Mouse (Mus musculus): ENCODE data around the gene Tmem97. TPM values are rescaled to one million over a fixed set of nuclear protein-coding genes. Genes with fewer than 3 reads are reported as not detected.
"Not testable (repeated sequence)": the region's sequence is repeated elsewhere in the genome, so short reads cannot be mapped to it uniquely, and the experiment has no call there.

Gene Tmem97
- polyA plus RNA-seq, 1 experiment from 2014 or later: 128 TPM

GRCm38 (mm10) chr11:78547718-78548460 is 2.7 kb downstream of the Tmem97 start:
- Histone ChIP-seq H3K9ac (no peak overlapping the region), H3K4me2 (peak overlapping the region; percentile 91), H3K27ac (peak overlapping the region; percentile 32; the same call in 1 of the 2 replicates), H3K4me3 (no peak overlapping the region), H3K36me3 (peaks cover 38% of the 10 kb centered on the region), H3K4me1 (peaks cover 56% of the 10 kb centered on the region), H3K9me3 (replicated peaks) (no peaks in the 10 kb centered on the region), H3K27me3 (replicated peaks) (no peaks in the 10 kb centered on the region)
- ATAC-seq: no peak
- WGBS (ENCODE audit: insufficient replicate concordance): 64% methylated on average over 2 of the region's 2 CpGs

GRCm38 (mm10) chr11:78545181-78545580 is 5.4 kb downstream of the Tmem97 start:
- Histone ChIP-seq H3K36me3 (peaks cover 63% of the 10 kb centered on the region), H3K27me3 (replicated peaks) (no peaks in the 10 kb centered on the region), H3K9ac (no peak overlapping the region), H3K9me3 (replicated peaks) (no peaks in the 10 kb centered on the region), H3K27ac (no peak overlapping the region), H3K4me3 (no peak overlapping the region), H3K4me1 (peaks cover 48% of the 10 kb centered on the region), H3K4me2 (no peak overlapping the region)
- ATAC-seq: no peak
- WGBS (ENCODE audit: insufficient replicate concordance): 39% methylated on average over 8 of the region's 8 CpGs

- no peak overlapping the region for H3K4me3 ChIP-seq
- no peaks in the 10 kb centered on the region for H3K9me3 ChIP-seq (replicated peaks)
- 83% methylated on average over 7 of the region's 7 CpGs for WGBS (ENCODE audit: insufficient replicate concordance)
- H3K4me2 ChIP-seq: no peak overlapping the region
- no peak overlapping the region for H3K9ac ChIP-seq
- H3K27me3 ChIP-seq (replicated peaks): no peaks in the 10 kb centered on the region
- H3K36me3 ChIP-seq: peaks cover 69% of the 10 kb centered on the region
- H3K27ac ChIP-seq: no peak overlapping the region
- no peak for ATAC-seq
- H3K4me1 ChIP-seq: peaks cover 42% of the 10 kb centered on the region
Measured at GRCm38 (mm10) chr11:78544449-78545111, 6.0 kb downstream of the Tmem97 start.

- H3K36me3 ChIP-seq: peaks cover 68% of the 10 kb centered on the region
- no peak overlapping the region for H3K27ac ChIP-seq
- 74% methylated on average over 3 of the region's 3 CpGs for WGBS (ENCODE audit: insufficient replicate concordance)
- no peaks in the 10 kb centered on the region for H3K9me3 ChIP-seq (replicated peaks)
- no peak overlapping the region for H3K4me3 ChIP-seq
- H3K27me3 ChIP-seq (replicated peaks): no peaks in the 10 kb centered on the region
- H3K9ac ChIP-seq: no peak overlapping the region
- H3K4me2 ChIP-seq: no peak overlapping the region
- H3K4me1 ChIP-seq: peaks cover 35% of the 10 kb centered on the region
- ATAC-seq: no peak
Measured at GRCm38 (mm10) chr11:78540358-78540757, 10.2 kb downstream of the Tmem97 start.

- Histone ChIP-seq H3K9me3 (replicated peaks) (no peaks in the 10 kb centered on the region), H3K36me3 (peaks cover 33% of the 10 kb centered on the region), H3K27me3 (replicated peaks) (no peaks in the 10 kb centered on the region), H3K4me3 (peak overlapping the region; percentile 81), H3K9ac (peak overlapping the region; percentile 88), H3K27ac (peak overlapping the region; percentile 89), H3K4me2 (peak overlapping the region; percentile 83), H3K4me1 (peaks cover 35% of the 10 kb centered on the region)
- ATAC-seq: no peak
- 2% methylated on average over 14 of the region's 14 CpGs for WGBS (ENCODE audit: insufficient replicate concordance)
Measured at GRCm38 (mm10) chr11:78536690-78537084, 13.9 kb downstream of the Tmem97 start.

- Histone ChIP-seq H3K27ac (peak within 1 kb of the TSS; percentile 89), H3K4me1 (peaks cover 35% of the 10 kb centered on the region), H3K4me2 (peak within 1 kb of the TSS; percentile 83), H3K4me3 (peak within 1 kb of the TSS; percentile 81), H3K9me3 (replicated peaks) (no peaks in the 10 kb centered on the region), H3K36me3 (peaks cover 29% of the 10 kb centered on the region), H3K27me3 (replicated peaks) (no peaks in the 10 kb centered on the region), H3K9ac (peak within 1 kb of the TSS; percentile 88)
- under 1% methylated on average over 52 of the region's 52 CpGs for WGBS (ENCODE audit: insufficient replicate concordance)
- peak; percentile 97 for ATAC-seq
Measured at GRCm38 (mm10) chr11:78536080-78536689, 14.4 kb downstream of the Tmem97 start, which contains the start of the genes Tnfaip1 and Ift20. Gene Tnfaip1, minus strand, starts transcription at chr11:78536332. Gene Ift20, plus strand, starts transcription at chr11:78536361.

- Histone ChIP-seq H3K9ac (peak overlapping the region; percentile 70), H3K36me3 (peaks cover 23% of the 10 kb centered on the region), H3K27ac (peak overlapping the region; percentile 75), H3K4me3 (peak overlapping the region; percentile 81), H3K27me3 (replicated peaks) (no peaks in the 10 kb centered on the region), H3K4me2 (peak overlapping the region; percentile 83), H3K4me1 (peaks cover 35% of the 10 kb centered on the region), H3K9me3 (replicated peaks) (no peaks in the 10 kb centered on the region)
- ATAC-seq: no peak
- 1% methylated on average over 23 of the region's 23 CpGs for WGBS (ENCODE audit: insufficient replicate concordance)
Measured at GRCm38 (mm10) chr11:78535376-78536079, 15.0 kb downstream of the Tmem97 start.

GRCm38 (mm10) chr11:78534516-78534915 is 16.1 kb downstream of the Tmem97 start:
- Histone ChIP-seq H3K27ac (no peak overlapping the region), H3K9me3 (replicated peaks) (no peaks in the 10 kb centered on the region), H3K4me1 (peaks cover 35% of the 10 kb centered on the region), H3K4me3 (no peak overlapping the region), H3K4me2 (peak overlapping the region; percentile 83), H3K27me3 (replicated peaks) (no peaks in the 10 kb centered on the region), H3K36me3 (peaks cover 19% of the 10 kb centered on the region), H3K9ac (no peak overlapping the region)
- WGBS (ENCODE audit: insufficient replicate concordance): 79% methylated on average over 4 of the region's 4 CpGs
- ATAC-seq: no peak

GRCm38 (mm10) chr11:78531515-78531914 is 19.1 kb downstream of the Tmem97 start:
- not testable (repeated sequence) for H3K9me3 ChIP-seq (replicated peaks); H3K4me3 ChIP-seq; H3K4me2 ChIP-seq; H3K9ac ChIP-seq; ATAC-seq; H3K27ac ChIP-seq; H3K27me3 ChIP-seq (replicated peaks)
- peaks cover 34% of the 10 kb centered on the region for H3K36me3 ChIP-seq
- 68% methylated on average over 10 of the region's 10 CpGs for WGBS (ENCODE audit: insufficient replicate concordance)
- H3K4me1 ChIP-seq: peaks cover 12% of the 10 kb centered on the region

- 0 out of 2 replicates have a peak overlapping the region, but pooled peaks have one; percentile 24 for H3K27ac ChIP-seq
- H3K27me3 ChIP-seq (replicated peaks): no peaks in the 10 kb centered on the region
- 57% methylated on average over 6 of the region's 6 CpGs for WGBS (ENCODE audit: insufficient replicate concordance)
- H3K4me3 ChIP-seq: no peak overlapping the region
- H3K4me2 ChIP-seq: no peak overlapping the region
- no peak for ATAC-seq
- no peak overlapping the region for H3K9ac ChIP-seq
- peaks cover 39% of the 10 kb centered on the region for H3K36me3 ChIP-seq
- peaks cover 12% of the 10 kb centered on the region for H3K4me1 ChIP-seq
- H3K9me3 ChIP-seq (replicated peaks): no peaks in the 10 kb centered on the region
Measured at GRCm38 (mm10) chr11:78531046-78531445, 19.5 kb downstream of the Tmem97 start.

GRCm38 (mm10) chr11:78530001-78530400 is 20.6 kb downstream of the Tmem97 start:
- H3K4me3 ChIP-seq: no peak overlapping the region
- no peak overlapping the region for H3K9ac ChIP-seq
- H3K4me2 ChIP-seq: no peak overlapping the region
- H3K27ac ChIP-seq: peak overlapping the region; percentile 24; the same call in 1 of the 2 replicates
- peaks cover 48% of the 10 kb centered on the region for H3K36me3 ChIP-seq
- WGBS (ENCODE audit: insufficient replicate concordance): 79% methylated on average over 12 of the region's 12 CpGs
- ATAC-seq: no peak
- peaks cover 3% of the 10 kb centered on the region for H3K4me1 ChIP-seq
- no peaks in the 10 kb centered on the region for H3K9me3 ChIP-seq (replicated peaks)
- H3K27me3 ChIP-seq (replicated peaks): no peaks in the 10 kb centered on the region
